Mouse (Mus musculus) spleen, adult 2 months (tissue): ENCODE results near the gene Ubl5.

Experiments used
- CTCF ChIP-seq: fragments of 200-500 bp; IDR thresholded peaks from 2 replicates; pipeline ENCODE4 v1.5.1; 2011; ENCODE audit warnings: mild to moderate bottlenecking, inconsistent platforms; ENCODE audit not compliant: insufficient read depth, insufficient read length, insufficient replicate concordance; ENCODE audit errors: extremely low read depth
- POLR2A ChIP-seq: fragments of 200-500 bp; IDR thresholded peaks from 2 replicates; pipeline ENCODE4 v1.6.1; 2011; ENCODE audit warnings: low read depth, low read length, inconsistent platforms

DNA sequence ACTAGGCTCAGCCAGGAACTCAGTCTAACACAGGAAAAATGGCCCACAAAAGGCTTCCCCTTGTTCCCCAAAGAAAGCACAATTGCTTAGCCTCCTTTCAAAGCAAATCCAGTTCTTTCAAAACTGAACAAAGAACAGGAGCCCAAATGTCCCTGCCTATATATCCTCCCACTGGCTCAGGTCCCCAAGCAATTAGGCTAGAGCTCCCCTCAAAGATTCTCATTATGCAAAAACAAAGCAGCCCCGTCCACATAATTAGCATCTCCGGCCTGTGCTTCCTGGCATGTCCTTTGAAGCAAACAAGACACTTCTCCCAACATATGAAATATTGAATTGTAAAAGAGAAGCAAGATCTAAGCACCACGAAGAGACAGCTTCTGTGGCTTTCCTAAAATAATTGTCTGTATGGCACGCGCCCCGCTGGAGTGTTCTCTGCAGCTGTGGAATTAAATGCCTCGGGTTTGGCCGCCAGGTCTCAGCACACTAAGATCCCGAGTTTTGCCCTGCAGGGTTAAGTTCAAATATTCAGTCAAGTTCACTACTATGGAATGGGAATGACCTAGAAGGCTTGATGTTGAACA lies 37.8 kb downstream of the Ubl5 start:
- no peak for TF ChIP-seq CTCF
- no peak for TF ChIP-seq POLR2A
